Mouse (Mus musculus): Measurements from ENCODE around the gene Cacna2d3. TPM values are rescaled to one million over a fixed set of nuclear protein-coding genes. Genes with fewer than 3 reads are reported as not detected.

Cacna2d3 gene
- polyA plus RNA-seq, 1 experiment from 2014 or later = 63.0 TPM

GRCm38 (mm10) chr14:29496552-29496951 is 225.1 kb downstream of the Cacna2d3 start:
- 94% methylated on average over 3 of the region's 3 CpGs for WGBS
- Histone ChIP-seq H3K27ac (ENCODE audit: low read depth, low read length) (no peak overlapping the region), H3K9ac (replicated peaks; ENCODE audit: low read depth, low read length) (no peak overlapping the region), H3K4me2 (ENCODE audit: low read depth, low read length) (no peak overlapping the region), H3K9me3 (ENCODE audit: control insufficient read depth, low read length) (no peaks in the 10 kb centered on the region), H3K4me3 (ENCODE audit: low read depth, low read length) (no peak overlapping the region), H3K36me3 (ENCODE audit: control insufficient read depth, insufficient read depth, low read length) (no peaks in the 10 kb centered on the region), H3K4me1 (ENCODE audit: control insufficient read depth, insufficient read depth, low read length) (no peaks in the 10 kb centered on the region), H3K27me3 (ENCODE audit: control insufficient read depth, insufficient read depth, low read length) (no peaks in the 10 kb centered on the region)
- ATAC-seq (ENCODE audit: low read depth) = no peak

- no peak for ATAC-seq (ENCODE audit: low read depth)
Observed at GRCm38 (mm10) chr14:29491786-29492185, 229.9 kb downstream of the Cacna2d3 start.

GRCm38 (mm10) chr14:29485416-29485815 is 236.2 kb downstream of the Cacna2d3 start:
- no peaks in the 10 kb centered on the region for H3K36me3 ChIP-seq (ENCODE audit: control insufficient read depth, insufficient read depth, low read length)
- H3K27ac ChIP-seq (ENCODE audit: low read depth, low read length) = no peak overlapping the region
- no peaks in the 10 kb centered on the region for H3K9me3 ChIP-seq (ENCODE audit: control insufficient read depth, low read length)
- no peak overlapping the region for H3K4me3 ChIP-seq (ENCODE audit: low read depth, low read length)
- WGBS = 85% methylated on average over 1 of the region's 1 CpGs
- H3K4me2 ChIP-seq (ENCODE audit: low read depth, low read length) = no peak overlapping the region
- no peaks in the 10 kb centered on the region for H3K4me1 ChIP-seq (ENCODE audit: control insufficient read depth, insufficient read depth, low read length)
- no peak for ATAC-seq (ENCODE audit: low read depth)
- no peak overlapping the region for H3K9ac ChIP-seq (replicated peaks; ENCODE audit: low read depth, low read length)
- H3K27me3 ChIP-seq (ENCODE audit: control insufficient read depth, insufficient read depth, low read length) = no peaks in the 10 kb centered on the region

More at GRCm38 (mm10) chr14:29491786-29492185, 229.9 kb downstream of the Cacna2d3 start:
- H3K9ac ChIP-seq (replicated peaks; ENCODE audit: low read depth, low read length) = no peak overlapping the region
- H3K27ac ChIP-seq (ENCODE audit: low read depth, low read length) = no peak overlapping the region
- no peaks in the 10 kb centered on the region for H3K9me3 ChIP-seq (ENCODE audit: control insufficient read depth, low read length)
- H3K4me3 ChIP-seq (ENCODE audit: low read depth, low read length) = no peak overlapping the region
- no peak overlapping the region for H3K4me2 ChIP-seq (ENCODE audit: low read depth, low read length)
- H3K27me3 ChIP-seq (ENCODE audit: control insufficient read depth, insufficient read depth, low read length) = no peaks in the 10 kb centered on the region
- 74% methylated on average over 1 of the region's 1 CpGs for WGBS
- H3K36me3 ChIP-seq (ENCODE audit: control insufficient read depth, insufficient read depth, low read length) = no peaks in the 10 kb centered on the region
- H3K4me1 ChIP-seq (ENCODE audit: control insufficient read depth, insufficient read depth, low read length) = no peaks in the 10 kb centered on the region

- WGBS = 60% methylated on average over 6 of the region's 6 CpGs
Observed at GRCm38 (mm10) chr14:29478403-29478983, 243.2 kb downstream of the Cacna2d3 start.

GRCm38 (mm10) chr14:29464277-29464676 is 257.4 kb downstream of the Cacna2d3 start:
- no peak overlapping the region for H3K4me2 ChIP-seq (ENCODE audit: low read depth, low read length)
- no peak overlapping the region for H3K4me3 ChIP-seq (ENCODE audit: low read depth, low read length)
- ATAC-seq (ENCODE audit: low read depth) = no peak
- 94% methylated on average over 2 of the region's 2 CpGs for WGBS
- no peak overlapping the region for H3K27ac ChIP-seq (ENCODE audit: low read depth, low read length)
- no peaks in the 10 kb centered on the region for H3K9me3 ChIP-seq (ENCODE audit: control insufficient read depth, low read length)
- H3K4me1 ChIP-seq (ENCODE audit: control insufficient read depth, insufficient read depth, low read length) = no peaks in the 10 kb centered on the region
- H3K36me3 ChIP-seq (ENCODE audit: control insufficient read depth, insufficient read depth, low read length) = no peaks in the 10 kb centered on the region
- no peak overlapping the region for H3K9ac ChIP-seq (replicated peaks; ENCODE audit: low read depth, low read length)
- H3K27me3 ChIP-seq (ENCODE audit: control insufficient read depth, insufficient read depth, low read length) = no peaks in the 10 kb centered on the region

More at GRCm38 (mm10) chr14:29478403-29478983, 243.2 kb downstream of the Cacna2d3 start:
- no peaks in the 10 kb centered on the region for H3K36me3 ChIP-seq (ENCODE audit: control insufficient read depth, insufficient read depth, low read length)
- H3K9ac ChIP-seq (replicated peaks; ENCODE audit: low read depth, low read length) = no peak overlapping the region
- H3K9me3 ChIP-seq (ENCODE audit: control insufficient read depth, low read length) = no peaks in the 10 kb centered on the region
- no peak overlapping the region for H3K27ac ChIP-seq (ENCODE audit: low read depth, low read length)
- H3K4me1 ChIP-seq (ENCODE audit: control insufficient read depth, insufficient read depth, low read length) = no peaks in the 10 kb centered on the region
- H3K27me3 ChIP-seq (ENCODE audit: control insufficient read depth, insufficient read depth, low read length) = no peaks in the 10 kb centered on the region
- no peak for ATAC-seq (ENCODE audit: low read depth)
- no peak overlapping the region for H3K4me3 ChIP-seq (ENCODE audit: low read depth, low read length)
- H3K4me2 ChIP-seq (ENCODE audit: low read depth, low read length) = no peak overlapping the region

GRCm38 (mm10) chr14:29449203-29449602 is 272.5 kb downstream of the Cacna2d3 start:
- Histone ChIP-seq H3K27me3 (ENCODE audit: control insufficient read depth, insufficient read depth, low read length) (no peaks in the 10 kb centered on the region), H3K4me2 (ENCODE audit: low read depth, low read length) (no peak overlapping the region), H3K4me3 (ENCODE audit: low read depth, low read length) (no peak overlapping the region), H3K9ac (replicated peaks; ENCODE audit: low read depth, low read length) (no peak overlapping the region), H3K27ac (ENCODE audit: low read depth, low read length) (no peak overlapping the region), H3K36me3 (ENCODE audit: control insufficient read depth, insufficient read depth, low read length) (no peaks in the 10 kb centered on the region), H3K9me3 (ENCODE audit: control insufficient read depth, low read length) (no peaks in the 10 kb centered on the region), H3K4me1 (ENCODE audit: control insufficient read depth, insufficient read depth, low read length) (peaks cover 11% of the 10 kb centered on the region; the same call in 1 of the 2 replicates)
- WGBS = 23% methylated on average over 3 of the region's 3 CpGs
- peak; percentile 34; the same call in 1 of the 2 replicates for ATAC-seq (ENCODE audit: low read depth)

- 20% methylated on average over 15 of the region's 15 CpGs for WGBS
- H3K9me3 ChIP-seq (ENCODE audit: control insufficient read depth, low read length) = no peaks in the 10 kb centered on the region
- H3K27ac ChIP-seq (ENCODE audit: low read depth, low read length) = no peak overlapping the region; the same call in 1 of the 2 replicates
- H3K4me2 ChIP-seq (ENCODE audit: low read depth, low read length) = no peak overlapping the region
- no peaks in the 10 kb centered on the region for H3K27me3 ChIP-seq (ENCODE audit: control insufficient read depth, insufficient read depth, low read length)
- no peak overlapping the region for H3K9ac ChIP-seq (replicated peaks; ENCODE audit: low read depth, low read length)
- no peak for ATAC-seq (ENCODE audit: low read depth)
- H3K4me3 ChIP-seq (ENCODE audit: low read depth, low read length) = no peak overlapping the region
- 0 out of 2 replicates have a peak, but pooled peaks cover 3% of the 10 kb centered on the region for H3K4me1 ChIP-seq (ENCODE audit: control insufficient read depth, insufficient read depth, low read length)
- no peaks in the 10 kb centered on the region for H3K36me3 ChIP-seq (ENCODE audit: control insufficient read depth, insufficient read depth, low read length)
Observed at GRCm38 (mm10) chr14:29443091-29444026, 278.3 kb downstream of the Cacna2d3 start.

- no peak overlapping the region for H3K9ac ChIP-seq (replicated peaks; ENCODE audit: low read depth, low read length)
Observed at GRCm38 (mm10) chr14:29442476-29442875, 279.2 kb downstream of the Cacna2d3 start.

GRCm38 (mm10) chr14:29438666-29439065 is 283.0 kb downstream of the Cacna2d3 start:
- WGBS = 64% methylated on average over 7 of the region's 7 CpGs
- ATAC-seq (ENCODE audit: low read depth) = no peak
- H3K9me3 ChIP-seq (ENCODE audit: control insufficient read depth, low read length) = no peaks in the 10 kb centered on the region

More at GRCm38 (mm10) chr14:29442476-29442875, 279.2 kb downstream of the Cacna2d3 start:
- ATAC-seq (ENCODE audit: low read depth) = no peak
- H3K27me3 ChIP-seq (ENCODE audit: control insufficient read depth, insufficient read depth, low read length) = no peaks in the 10 kb centered on the region
- H3K9me3 ChIP-seq (ENCODE audit: control insufficient read depth, low read length) = no peaks in the 10 kb centered on the region
- WGBS = 14% methylated on average over 4 of the region's 4 CpGs
- H3K4me2 ChIP-seq (ENCODE audit: low read depth, low read length) = peak overlapping the region; percentile 3; the same call in 1 of the 2 replicates
- H3K27ac ChIP-seq (ENCODE audit: low read depth, low read length) = no peak overlapping the region
- no peaks in the 10 kb centered on the region for H3K4me1 ChIP-seq (ENCODE audit: control insufficient read depth, insufficient read depth, low read length)
- no peak overlapping the region for H3K4me3 ChIP-seq (ENCODE audit: low read depth, low read length)
- no peaks in the 10 kb centered on the region for H3K36me3 ChIP-seq (ENCODE audit: control insufficient read depth, insufficient read depth, low read length)

More at GRCm38 (mm10) chr14:29438666-29439065, 283.0 kb downstream of the Cacna2d3 start:
- H3K9ac ChIP-seq (replicated peaks; ENCODE audit: low read depth, low read length) = no peak overlapping the region
- no peaks in the 10 kb centered on the region for H3K4me1 ChIP-seq (ENCODE audit: control insufficient read depth, insufficient read depth, low read length)
- no peaks in the 10 kb centered on the region for H3K36me3 ChIP-seq (ENCODE audit: control insufficient read depth, insufficient read depth, low read length)
- no peak overlapping the region for H3K4me3 ChIP-seq (ENCODE audit: low read depth, low read length)
- H3K27me3 ChIP-seq (ENCODE audit: control insufficient read depth, insufficient read depth, low read length) = no peaks in the 10 kb centered on the region
- no peak overlapping the region for H3K4me2 ChIP-seq (ENCODE audit: low read depth, low read length)
- H3K27ac ChIP-seq (ENCODE audit: low read depth, low read length) = no peak overlapping the region

Measured in neural tube, embryonic 14.5 days (tissue).